Mouse (Mus musculus): ENCODE measurements at regions not wholly inside any gene's neighbourhood (a gene's known extent, or its start where the extent isn't known, plus 50 kb on each side); places are given as distances from the start of the nearest gene placed in this dataset.

DNA sequence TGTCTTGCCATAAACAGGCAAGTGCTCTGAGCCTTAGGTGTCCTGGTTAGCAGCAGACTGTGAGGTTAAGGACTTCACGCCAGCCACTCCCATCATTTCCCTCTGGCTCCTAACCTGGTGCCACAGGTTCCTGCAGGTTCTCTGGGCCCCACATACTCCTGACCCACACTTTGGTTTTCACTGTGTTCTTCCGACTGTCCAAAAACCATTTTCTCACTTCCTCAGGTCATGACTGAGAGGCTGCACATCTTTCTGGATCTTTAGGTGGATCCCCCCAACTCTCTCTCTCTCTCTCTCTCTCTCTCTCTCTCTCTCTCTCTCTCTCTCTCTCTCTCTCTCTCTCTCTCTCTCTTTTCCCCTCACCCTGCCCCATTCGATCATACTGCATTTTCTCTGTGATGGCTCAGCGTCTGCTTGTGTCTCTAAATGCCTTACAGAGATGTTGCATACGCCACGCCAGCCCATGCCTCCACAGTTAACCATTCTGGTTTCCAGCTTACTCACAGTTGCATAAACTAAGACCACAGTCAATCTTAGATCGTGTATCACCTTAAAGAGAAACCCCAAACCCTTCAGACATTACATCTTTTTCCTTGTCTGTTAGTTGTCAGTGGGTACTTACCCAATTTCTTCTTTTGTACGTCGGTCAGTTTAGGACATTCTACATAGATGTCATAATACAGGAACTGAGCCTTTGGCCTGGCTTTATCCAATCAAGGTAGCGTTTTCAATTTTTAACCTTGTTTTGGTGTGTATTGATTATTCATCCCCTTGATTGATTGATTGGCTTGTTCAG, 112.0 kb upstream of the Zfp217 start:
- DNase-seq, result no peak
- intact Hi-C loops (cut with DNase I), result no loop called here

DNA sequence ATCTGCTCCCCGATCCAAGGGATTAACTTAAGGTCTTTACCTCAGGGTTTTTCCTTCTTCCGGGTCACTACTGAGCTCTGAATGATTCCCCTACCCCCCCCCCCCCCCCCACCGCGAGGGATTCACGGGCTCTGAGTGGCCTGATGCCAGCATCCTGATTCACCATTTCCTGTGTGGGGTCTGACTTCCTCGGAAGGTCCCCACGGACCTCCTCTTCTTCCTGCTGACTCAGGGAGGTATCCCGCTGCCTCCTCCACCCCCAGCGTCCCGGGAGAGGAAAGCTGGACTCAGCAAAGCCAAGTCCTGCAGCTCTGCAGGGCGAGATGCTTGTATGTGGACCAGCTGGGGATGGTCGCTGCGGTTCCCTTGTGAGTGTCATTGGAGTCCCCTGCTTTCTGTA, 110.5 kb upstream of the Zfp217 start:
- intact Hi-C loops (cut with DNase I), result no loop called here

GRCm38 (mm10) chr2:170257671-170258235, 109.8 kb upstream of the Zfp217 start:
- intact Hi-C loops (cut with DNase I), result no loop called here
- DNase-seq, result no peak

More for the DNA sequence above, 110.5 kb upstream of the Zfp217 start:
- DNase-seq, result peak; percentile 46 to 51

- intact Hi-C loops (cut with DNase I), result no loop called here
- no peak for DNase-seq
Measured at GRCm38 (mm10) chr2:170255997-170256396, 108.1 kb upstream of the Zfp217 start.

DNA sequence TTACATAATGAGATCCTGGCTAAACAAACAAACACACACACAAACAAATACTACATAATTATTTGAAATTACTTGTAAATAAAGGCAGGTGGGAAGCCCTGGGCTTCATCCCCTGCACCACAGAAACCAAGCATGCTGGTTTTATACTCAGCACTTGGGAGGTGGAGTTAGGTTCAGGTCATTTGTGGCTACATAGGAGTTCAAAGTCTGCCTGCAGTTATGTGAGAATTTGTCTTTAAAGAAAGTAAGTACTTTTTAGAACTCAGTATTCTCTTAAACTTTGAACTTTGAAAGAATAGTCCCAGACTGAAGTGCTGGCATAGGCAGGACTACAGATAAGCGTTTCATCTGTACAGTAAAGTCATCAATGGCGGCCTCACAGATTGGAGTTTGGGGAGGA, 107.6 kb upstream of the Zfp217 start:
- intact Hi-C loops (cut with DNase I), result no loop called here
- no peak for DNase-seq

DNA sequence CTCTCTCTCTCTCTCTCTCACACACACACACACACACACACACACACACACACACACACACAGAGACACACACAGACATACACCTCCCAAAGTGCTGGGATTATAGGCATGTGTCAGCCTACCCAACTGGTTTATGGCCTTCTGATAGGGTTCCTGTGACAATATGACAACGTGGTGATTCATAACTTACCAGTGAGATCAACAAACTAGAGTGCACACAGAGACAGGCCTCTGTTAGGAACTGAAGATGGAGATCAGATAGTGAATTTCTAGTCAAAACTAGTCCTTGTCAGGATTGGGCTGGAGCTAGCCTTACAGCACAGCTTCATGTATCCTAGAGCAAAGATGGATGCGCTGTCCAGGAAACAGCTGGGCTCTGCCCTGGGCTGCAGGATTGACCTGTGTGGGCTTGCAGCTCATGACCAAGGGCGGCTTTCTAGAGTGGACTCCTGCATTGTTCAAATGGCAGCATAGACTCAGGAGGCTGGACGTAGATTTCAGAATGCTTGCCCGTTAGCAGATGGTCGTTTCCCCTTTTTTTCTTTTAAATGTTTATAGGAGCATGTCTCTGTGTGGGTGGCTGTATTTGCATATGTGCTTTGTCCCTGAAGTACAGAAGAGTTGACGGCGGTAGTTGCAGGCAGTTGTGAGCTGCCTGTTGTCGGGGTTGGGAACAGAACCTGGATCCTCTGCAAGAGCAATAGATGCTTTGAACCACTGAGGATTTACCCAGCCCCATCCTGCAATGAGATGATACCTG, 106.0 kb upstream of the Zfp217 start:
- no peak for DNase-seq
- intact Hi-C loops (cut with DNase I), result no loop called here

DNA sequence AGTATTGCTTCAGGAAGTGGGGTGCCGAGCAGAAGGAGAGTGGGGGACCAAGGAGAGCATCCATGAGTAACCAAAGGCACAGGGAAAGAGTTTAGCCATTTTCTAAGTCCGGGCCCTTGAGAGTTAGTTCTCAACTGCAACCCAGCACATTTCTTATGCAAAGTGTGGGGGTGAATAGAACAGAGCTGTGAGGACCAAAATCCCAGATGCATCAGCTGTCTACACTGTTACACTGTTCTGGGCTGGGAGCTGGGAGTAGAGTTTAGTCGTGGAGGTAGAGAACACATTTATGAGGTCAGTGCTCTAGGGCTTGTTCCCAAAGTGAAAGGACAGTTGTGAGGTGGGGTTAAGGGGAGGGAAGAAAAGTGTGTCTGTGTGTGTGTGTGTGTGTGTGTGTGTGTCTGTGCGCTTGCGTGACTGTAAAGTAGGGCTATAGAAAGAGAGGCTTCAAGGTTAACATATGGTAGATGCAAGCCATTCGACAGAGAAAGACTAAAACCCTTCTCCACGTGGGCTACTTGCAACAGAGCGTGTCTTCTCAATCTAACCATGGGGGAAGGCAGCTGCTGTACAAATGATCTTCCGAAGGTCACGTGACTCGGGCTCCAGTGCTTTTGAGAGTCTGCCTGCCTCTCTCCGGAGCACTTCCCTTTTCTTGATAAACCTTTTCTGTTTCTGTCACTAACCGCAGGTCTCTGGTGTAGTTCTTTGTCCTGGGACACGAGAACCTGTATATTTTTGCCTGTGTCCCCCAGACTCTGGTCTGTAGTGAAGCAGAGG, 104.5 kb upstream of the Zfp217 start:
- DNase-seq, result no peak
- intact Hi-C loops (cut with DNase I), result no loop called here

- intact Hi-C loops (cut with DNase I), result no loop called here
Measured at GRCm38 (mm10) chr2:170250680-170251079, 102.8 kb upstream of the Zfp217 start.

GRCm38 (mm10) chr2:170247702-170248445, 100.0 kb upstream of the Zfp217 start:
- DNase-seq, result no peak
- intact Hi-C loops (cut with DNase I), result no loop called here

More at GRCm38 (mm10) chr2:170250680-170251079, 102.8 kb upstream of the Zfp217 start:
- DNase-seq, result no peak

DNA sequence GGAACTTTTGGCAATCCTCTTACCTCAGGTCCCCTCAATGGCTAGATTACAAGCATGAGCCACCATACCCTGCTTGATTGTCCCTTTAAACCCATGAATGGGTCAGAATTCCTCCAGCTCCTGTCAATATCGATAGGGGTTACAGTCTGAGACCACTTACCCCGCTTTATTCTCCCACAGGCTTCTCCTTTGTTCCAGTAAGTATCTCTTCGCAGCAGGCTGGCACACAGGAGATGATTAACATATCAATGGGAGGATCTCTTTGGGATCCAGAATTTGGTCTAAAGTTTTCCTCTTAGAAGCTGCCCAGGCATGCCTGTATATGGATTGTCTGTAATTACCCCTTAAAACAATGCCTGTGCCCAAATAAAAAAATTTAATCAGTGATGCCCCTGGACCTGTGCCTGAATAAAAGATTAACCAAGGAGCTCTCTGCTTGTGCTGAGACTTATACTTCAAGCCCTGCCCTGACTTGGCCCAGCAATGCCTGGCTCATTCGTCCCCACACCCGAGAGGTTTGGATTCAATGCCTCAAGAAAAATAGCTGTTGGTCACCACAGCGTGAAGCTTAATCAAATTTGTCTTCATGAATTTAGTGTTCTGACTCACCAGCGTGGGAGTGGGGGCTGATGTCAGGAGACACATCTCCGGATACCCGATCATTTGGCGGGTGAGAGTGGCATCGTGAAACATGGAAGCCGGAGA, 97.9 kb upstream of the Zfp217 start:
- intact Hi-C loops (cut with DNase I), result no loop called here
- DNase-seq, result no peak

- intact Hi-C loops (cut with DNase I), result no loop called here
Measured at GRCm38 (mm10) chr2:170244108-170244507, 96.2 kb upstream of the Zfp217 start.

DNA sequence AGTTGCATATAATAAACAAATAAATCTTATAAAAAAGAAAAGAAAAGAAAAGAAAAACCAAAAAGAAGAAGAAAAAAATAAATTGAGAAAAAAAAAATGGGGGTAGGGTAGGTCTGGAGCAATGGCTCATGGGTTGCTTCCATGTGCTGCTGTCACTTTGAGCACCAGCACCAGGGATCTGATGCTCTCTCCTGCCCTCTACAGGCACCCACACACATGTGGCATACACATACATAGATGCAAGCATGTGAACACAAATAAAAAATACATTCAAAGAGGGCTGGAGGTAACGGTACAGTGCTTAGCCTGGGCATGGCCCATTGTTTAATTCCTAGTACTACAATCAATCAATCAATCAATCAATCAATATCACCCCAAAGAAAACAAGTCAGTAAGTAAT, 90.1 kb upstream of the Zfp217 start:
- intact Hi-C loops (cut with DNase I), result no loop called here
- no peak for DNase-seq

More at GRCm38 (mm10) chr2:170244108-170244507, 96.2 kb upstream of the Zfp217 start:
- DNase-seq, result no peak

- intact Hi-C loops (cut with DNase I), result no loop called here
- DNase-seq, result no peak
Measured at GRCm38 (mm10) chr2:170233426-170233825, 85.5 kb upstream of the Zfp217 start.

DNA sequence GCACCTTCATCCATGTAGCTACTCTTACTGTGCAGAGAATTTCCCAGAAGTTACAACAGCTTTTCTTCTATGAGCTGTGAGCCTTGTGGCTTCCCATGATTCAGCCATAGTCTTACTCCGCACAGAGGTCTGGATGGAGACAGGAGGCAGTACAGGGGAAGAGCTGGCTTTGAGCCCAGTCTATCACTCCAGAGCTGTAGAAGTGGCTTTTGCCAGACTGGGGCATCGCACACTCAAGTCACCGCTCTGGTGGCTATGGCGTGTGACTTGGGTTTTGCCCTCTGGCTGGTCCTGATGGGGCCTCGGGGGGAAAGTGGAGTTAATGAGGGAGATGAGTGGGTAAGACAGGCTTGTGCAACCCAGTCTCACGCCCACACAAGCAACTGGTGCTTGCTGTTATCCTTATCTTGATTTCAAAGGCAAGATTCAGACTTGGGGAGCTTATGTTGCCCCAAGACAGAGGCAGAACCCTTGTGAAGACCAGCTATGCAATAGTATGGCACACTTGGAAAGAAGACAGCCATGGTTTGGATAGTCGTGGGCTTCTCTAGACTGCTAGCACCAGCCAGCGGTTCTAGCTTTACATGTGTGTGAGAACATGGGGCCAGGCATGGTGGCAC, 81.7 kb upstream of the Zfp217 start:
- no peak for DNase-seq
- intact Hi-C loops (cut with DNase I), result no loop called here

DNA sequence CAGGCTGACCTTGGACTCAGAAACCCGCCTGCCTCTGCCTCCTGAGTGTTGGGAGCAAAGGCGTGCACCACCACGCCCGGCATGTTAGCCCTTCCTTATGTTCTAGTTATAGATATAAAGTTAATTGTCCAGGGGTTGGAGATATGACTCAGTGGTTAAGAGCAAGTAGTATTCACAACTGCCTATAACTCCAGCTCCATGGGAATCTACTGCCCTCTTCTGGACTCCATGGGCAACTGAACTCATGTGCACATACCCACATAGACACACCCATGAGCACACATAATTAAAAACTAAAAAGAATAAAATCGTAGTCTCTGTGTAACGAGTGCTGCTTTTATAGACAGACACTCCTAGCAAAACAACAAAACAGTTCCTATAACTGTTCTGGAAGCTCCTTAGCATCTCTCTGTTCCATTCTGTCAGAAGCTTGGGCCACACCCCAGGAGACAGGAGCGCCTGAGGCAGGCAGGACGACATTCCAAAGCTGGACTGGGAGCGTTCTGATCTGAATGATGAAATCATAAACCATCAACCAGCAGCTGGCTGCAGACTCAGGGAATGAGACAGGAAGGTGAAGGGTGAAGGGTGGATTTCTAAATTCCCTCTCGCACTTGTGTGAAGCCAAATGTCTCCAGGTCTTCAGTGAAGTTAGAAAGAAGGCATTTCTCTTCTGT, 80.6 kb upstream of the Zfp217 start:
- intact Hi-C loops (cut with DNase I), result no loop called here
- DNase-seq, result no peak

- DNase-seq, result no peak
- intact Hi-C loops (cut with DNase I), result loop anchor here (5.0 kb wide), 1 partner anchor 43 kb away; no protein-coding TSS in a partner anchor
Measured at GRCm38 (mm10) chr2:170223872-170224271, 76.0 kb upstream of the Zfp217 start.

DNA sequence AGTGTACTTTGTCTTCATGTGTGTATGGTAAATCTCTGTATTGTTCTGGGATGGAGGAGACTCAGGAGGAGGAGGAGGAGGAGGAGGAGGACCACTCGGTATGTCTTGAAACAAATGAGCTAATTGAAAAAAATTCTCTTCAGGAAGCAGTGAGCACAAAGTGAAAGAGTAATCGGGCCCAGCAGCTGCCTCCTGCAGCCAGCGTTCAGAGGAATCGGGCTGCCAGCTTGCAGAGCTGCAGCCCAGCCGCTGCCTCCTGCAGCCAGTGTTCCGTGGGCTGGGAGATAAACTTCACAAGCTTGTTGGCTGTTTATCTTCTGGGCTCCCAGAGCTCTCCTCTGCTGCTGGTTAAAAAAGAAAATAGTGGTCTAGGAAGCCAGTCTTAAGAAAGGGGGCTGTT, 74.9 kb upstream of the Zfp217 start:
- DNase-seq, result no peak
- intact Hi-C loops (cut with DNase I), result loop anchor here (5.0 kb wide), 1 partner anchor 44 kb away; no protein-coding TSS in a partner anchor

GRCm38 (mm10) chr2:170221994-170222535, 74.2 kb upstream of the Zfp217 start:
- intact Hi-C loops (cut with DNase I), result loop anchor here (2.0 to 5.0 kb wide), 2 partner anchors 45 to 67 kb away; no protein-coding TSS in a partner anchor
- no peak for DNase-seq

All from heart, postnatal 36 days (tissue).